Mouse (Mus musculus) testis, adult 2 months (tissue): Measurements from ENCODE around the gene Rnase10. TPM values are rescaled to one million over a fixed set of nuclear protein-coding genes. Genes with fewer than 3 reads are reported as not detected.
"Not testable (repeated sequence)": the region's sequence is repeated elsewhere in the genome, so short reads cannot be mapped to it uniquely, and the experiment has no call there.

Experiments
- H3K27ac ChIP-seq: fragments of 200-500 bp; 2 replicates; pipeline ENCODE4 v1.5.1; 2012; ENCODE audit warnings: low read depth, low read length; ENCODE audit not compliant: control insufficient read depth, insufficient read depth
- H3K27me3 ChIP-seq: fragments of 200-500 bp; 2 replicates; pipeline ENCODE4 v1.6.1; 2012; ENCODE audit warnings: mild to moderate bottlenecking, low read length, moderate library complexity; ENCODE audit not compliant: control insufficient read depth, insufficient read depth
- H3K36me3 ChIP-seq: fragments of 200-500 bp; 2 replicates; pipeline ENCODE4 v1.6.1; 2012; ENCODE audit warnings: mild to moderate bottlenecking, low read length; ENCODE audit not compliant: control insufficient read depth, insufficient read depth
- H3K4me1 ChIP-seq: fragments of 200-500 bp; 2 replicates; pipeline ENCODE4 v1.6.1; 2012; ENCODE audit warnings: low read length; ENCODE audit not compliant: control insufficient read depth, insufficient read depth
- H3K4me3 ChIP-seq: fragments of 200-500 bp; 2 replicates; pipeline ENCODE4 v1.5.1; 2012; ENCODE audit warnings: low read depth, mild to moderate bottlenecking, low read length, moderate library complexity, mixed read lengths; ENCODE audit not compliant: control insufficient read depth
- CTCF ChIP-seq: fragments of 200-500 bp; IDR thresholded peaks from 2 replicates; pipeline ENCODE4 v1.5.1; 2012; ENCODE audit warnings: low read depth, mild to moderate bottlenecking, inconsistent platforms, low read length, moderate library complexity; ENCODE audit not compliant: control insufficient read depth, insufficient read depth, insufficient replicate concordance
- POLR2A ChIP-seq: fragments of 200-500 bp; IDR thresholded peaks from 2 replicates; pipeline ENCODE4 v1.6.1; 2012; ENCODE audit warnings: low read depth, mild to moderate bottlenecking, inconsistent platforms, low read length, moderate library complexity; ENCODE audit not compliant: control insufficient read depth
- polyA plus RNA-seq: library from polyadenylated mRNA; depleted of rRNA; stranded (reverse); fragments of >200 nt; gene quantifications from 2 replicates; pipeline ENCODE4 v1.2.3, GENCODE M21; 2012

The Rnase10 gene
- polyA plus RNA-seq, 1 experiment = 3.7 TPM

DNA sequence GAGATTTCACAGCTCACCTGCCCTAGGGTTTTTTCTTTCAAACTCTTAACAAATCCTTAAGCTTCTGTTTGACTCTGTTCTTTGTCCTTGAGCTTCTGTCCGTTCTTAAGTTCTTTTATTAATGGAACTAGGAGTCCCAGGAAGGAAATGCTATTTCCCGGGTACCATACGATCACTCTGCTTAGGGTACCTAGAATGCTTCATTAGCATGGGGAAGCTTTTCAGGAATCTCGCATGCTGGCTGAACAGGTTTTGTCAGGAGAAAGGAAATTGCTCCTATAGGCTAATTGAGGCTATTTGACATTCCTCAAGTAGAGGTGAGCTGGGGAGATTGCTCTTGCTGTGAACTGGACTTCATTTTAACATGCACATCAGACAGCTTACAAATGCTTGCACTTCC, 33.9 kb upstream of the Rnase10 start:
- Histone ChIP-seq H3K27ac (no peak overlapping the region), H3K4me3 (no peak overlapping the region), H3K36me3 (no peaks in the 10 kb centered on the region), H3K27me3 (no peaks in the 10 kb centered on the region), H3K4me1 (peaks cover 5% of the 10 kb centered on the region)
- TF ChIP-seq CTCF (no peak), POLR2A (no peak)

DNA sequence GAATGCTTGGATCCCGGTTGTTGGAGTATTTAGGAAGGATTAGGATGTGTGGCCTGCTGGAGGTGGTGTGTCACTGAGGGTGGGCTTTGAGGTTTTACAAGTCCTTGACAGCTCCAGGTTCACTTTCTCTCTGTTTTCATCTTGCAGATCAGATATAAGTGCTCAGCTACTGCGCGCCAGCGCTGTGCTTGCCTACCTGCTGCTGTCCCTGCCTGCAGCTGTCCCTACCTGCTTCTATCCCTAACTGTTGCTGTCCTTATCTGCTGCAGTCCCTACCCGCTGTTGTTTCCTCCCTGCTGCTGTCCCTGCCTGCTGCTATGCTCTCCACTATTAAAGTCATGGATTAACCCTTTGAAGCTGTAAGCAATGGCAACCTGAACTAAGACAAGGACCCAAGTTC, 32.5 kb upstream of the Rnase10 start:
- TF ChIP-seq POLR2A (no peak), CTCF (no peak)
- Histone ChIP-seq H3K36me3 (no peaks in the 10 kb centered on the region), H3K27me3 (no peaks in the 10 kb centered on the region)

DNA sequence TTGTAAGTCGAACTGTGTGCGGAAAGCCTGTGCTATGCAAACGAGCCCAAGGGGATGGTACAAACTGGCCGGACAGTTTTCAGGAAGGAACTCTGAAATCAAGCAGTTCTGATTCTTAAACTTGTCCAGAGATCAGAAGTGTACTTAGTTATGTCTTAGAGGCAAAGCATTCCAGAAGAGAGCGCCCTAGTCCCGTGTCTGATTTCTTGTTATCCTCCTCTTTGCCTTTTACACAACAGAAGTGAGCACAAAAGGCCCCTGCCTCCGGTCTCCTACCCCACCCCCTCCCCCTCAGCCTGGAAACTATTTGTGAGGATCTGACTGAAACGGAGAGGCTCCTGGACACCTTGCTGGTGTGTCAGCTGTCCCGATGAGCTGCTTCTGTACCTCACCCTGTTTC, 30.9 kb upstream of the Rnase10 start:
- no peak overlapping the region for H3K4me3 ChIP-seq
- TF ChIP-seq POLR2A (no peak), CTCF (no peak)
- H3K27me3 ChIP-seq = no peaks in the 10 kb centered on the region
- H3K4me1 ChIP-seq = peaks cover 8% of the 10 kb centered on the region
- no peaks in the 10 kb centered on the region for H3K36me3 ChIP-seq
- no peak overlapping the region for H3K27ac ChIP-seq

More for the DNA sequence above, 32.5 kb upstream of the Rnase10 start:
- Histone ChIP-seq H3K4me3 (no peak overlapping the region), H3K4me1 (peaks cover 8% of the 10 kb centered on the region), H3K27ac (no peak overlapping the region)

DNA sequence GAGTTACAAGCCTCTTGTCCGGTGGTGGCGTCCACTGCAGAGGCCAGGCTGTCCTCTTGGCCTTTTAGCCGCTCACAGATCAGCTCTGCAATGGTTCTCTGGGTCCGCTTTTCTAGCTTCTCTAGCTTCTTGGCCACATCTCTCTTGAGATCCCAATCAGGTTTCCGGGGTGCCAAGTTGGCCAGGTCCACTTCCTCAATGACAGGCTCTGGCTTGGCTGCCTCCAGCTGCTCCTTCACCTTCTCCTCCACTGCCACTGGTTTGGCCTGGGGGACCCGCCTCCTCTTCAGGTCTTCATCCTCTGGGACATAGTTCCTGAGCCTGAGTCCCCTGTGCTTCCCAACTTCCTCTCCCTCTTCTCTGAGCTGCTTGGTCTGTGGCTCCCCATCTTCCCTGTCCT, 29.1 kb upstream of the Rnase10 start:
- not testable (repeated sequence) for H3K4me1 ChIP-seq

DNA sequence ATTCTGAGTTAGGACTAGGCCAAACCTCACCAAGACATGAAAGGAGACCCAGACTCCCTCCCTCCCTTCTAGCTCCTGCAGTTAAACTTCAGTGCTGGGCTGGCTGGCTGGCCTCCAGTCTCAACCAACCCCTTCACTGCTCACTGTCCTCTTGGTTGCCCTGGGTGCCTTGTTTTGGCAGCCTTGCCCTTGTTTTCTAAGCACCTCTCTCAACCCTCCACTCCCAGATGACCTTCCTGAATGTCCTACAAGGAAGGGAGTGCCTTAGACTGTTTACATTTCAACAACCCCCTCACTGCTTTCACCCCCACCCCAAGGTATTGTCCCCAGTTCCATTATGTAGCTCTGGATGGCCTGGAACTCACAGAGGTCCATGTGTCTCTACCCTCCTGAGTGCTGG, 27.9 kb upstream of the Rnase10 start:
- TF ChIP-seq CTCF (no peak), POLR2A (no peak)
- Histone ChIP-seq H3K4me1 (peaks cover 8% of the 10 kb centered on the region), H3K36me3 (no peaks in the 10 kb centered on the region), H3K27ac (no peak overlapping the region), H3K4me3 (no peak overlapping the region), H3K27me3 (no peaks in the 10 kb centered on the region)

More for the DNA sequence above, 29.1 kb upstream of the Rnase10 start:
- not testable (repeated sequence) for H3K36me3 ChIP-seq, H3K27me3 ChIP-seq, H3K27ac ChIP-seq
- H3K4me3 ChIP-seq = peak overlapping the region; percentile 76

DNA sequence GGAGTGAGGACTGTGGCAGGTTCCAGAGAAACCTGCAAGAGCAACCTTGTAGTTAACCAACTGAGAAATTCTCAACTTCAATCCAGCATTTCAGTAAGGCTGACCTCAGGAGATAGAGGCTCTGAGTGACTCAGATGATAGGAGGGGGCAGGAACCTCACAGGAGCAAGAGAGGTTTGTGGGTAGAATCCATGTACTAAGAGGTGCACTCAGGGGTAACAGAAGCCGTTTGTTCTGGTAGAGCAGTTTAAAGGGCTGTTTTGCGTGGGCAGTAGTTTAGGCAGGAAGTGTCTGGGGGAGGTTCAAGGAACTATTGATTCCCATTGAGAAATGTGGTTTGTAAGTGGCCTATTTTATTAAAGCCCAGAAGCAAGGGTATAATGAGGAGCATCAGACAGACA, 26.3 kb upstream of the Rnase10 start:
- Histone ChIP-seq H3K4me1 (peaks cover 8% of the 10 kb centered on the region), H3K27me3 (no peaks in the 10 kb centered on the region), H3K36me3 (no peaks in the 10 kb centered on the region), H3K4me3 (no peak overlapping the region), H3K27ac (no peak overlapping the region)
- TF ChIP-seq CTCF (no peak), POLR2A (no peak)

DNA sequence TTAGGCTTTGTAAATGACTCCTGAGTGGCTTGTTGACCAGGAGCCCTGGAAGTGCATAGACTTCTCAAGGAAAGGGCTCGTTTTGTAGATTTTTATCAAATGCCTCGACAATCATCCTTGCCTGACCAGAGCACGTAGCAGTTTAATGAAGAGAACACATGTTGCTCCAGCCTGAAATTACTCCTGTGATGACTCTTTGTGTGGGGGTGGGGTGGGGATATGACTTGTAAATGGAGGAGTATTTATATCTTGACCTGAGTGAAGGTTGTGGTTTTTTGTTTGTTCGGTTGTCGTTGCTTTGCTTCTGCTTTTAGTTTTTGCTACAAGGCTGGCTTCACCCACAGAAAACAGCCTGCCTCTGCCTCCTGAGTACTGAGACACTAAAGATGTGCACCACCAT, 25.7 kb upstream of the Rnase10 start:
- Histone ChIP-seq H3K4me1 (peaks cover 8% of the 10 kb centered on the region), H3K27me3 (no peaks in the 10 kb centered on the region), H3K27ac (no peak overlapping the region), H3K4me3 (no peak overlapping the region), H3K36me3 (no peaks in the 10 kb centered on the region)
- TF ChIP-seq CTCF (no peak), POLR2A (no peak)

DNA sequence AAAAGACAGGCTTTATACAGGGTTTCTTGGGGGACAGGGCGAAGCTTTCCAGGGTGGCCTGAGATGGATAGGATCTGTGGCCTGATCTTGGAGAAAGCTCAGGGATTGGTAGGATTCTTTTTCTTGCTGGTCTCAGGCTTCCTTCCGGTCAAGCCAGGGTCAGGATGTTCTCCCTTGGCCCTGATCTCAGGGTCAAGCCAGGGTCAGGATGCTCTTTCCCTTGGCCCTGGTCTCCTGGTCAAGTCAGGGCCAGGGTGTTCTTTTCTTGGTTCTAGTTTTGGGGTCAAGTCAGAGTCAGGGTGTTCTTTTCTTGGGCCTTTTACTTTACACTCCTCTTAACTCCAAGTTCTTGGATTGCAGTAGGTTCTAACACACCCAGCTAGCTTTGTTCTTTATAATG, 19.9 kb upstream of the Rnase10 start:
- TF ChIP-seq POLR2A (no peak), CTCF (no peak)
- H3K27me3 ChIP-seq = no peaks in the 10 kb centered on the region

DNA sequence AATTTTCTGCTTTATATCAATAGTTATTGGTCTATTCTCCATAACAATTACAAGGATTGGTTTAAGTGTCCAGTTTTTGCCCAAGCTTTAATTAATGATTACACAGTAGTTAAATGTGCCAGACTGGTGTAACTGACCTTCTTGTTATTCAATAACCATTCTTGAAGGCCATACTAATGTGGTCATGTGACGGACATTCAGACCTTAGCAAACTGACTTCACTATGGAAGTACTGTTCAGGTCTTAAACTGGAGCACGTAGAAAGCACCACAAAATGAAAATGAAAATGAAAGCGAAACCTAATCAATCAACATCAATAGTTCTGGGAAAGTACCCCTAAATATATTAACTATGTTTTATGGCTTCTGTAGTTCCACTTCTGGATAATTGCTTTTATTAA, 16.5 kb upstream of the Rnase10 start:
- Histone ChIP-seq H3K27ac (no peak overlapping the region), H3K27me3 (no peaks in the 10 kb centered on the region), H3K36me3 (no peaks in the 10 kb centered on the region), H3K4me3 (no peak overlapping the region), H3K4me1 (no peaks in the 10 kb centered on the region)
- TF ChIP-seq POLR2A (no peak), CTCF (no peak)

More for the DNA sequence above, 19.9 kb upstream of the Rnase10 start:
- no peak overlapping the region for H3K27ac ChIP-seq
- H3K36me3 ChIP-seq = no peaks in the 10 kb centered on the region
- no peaks in the 10 kb centered on the region for H3K4me1 ChIP-seq
- H3K4me3 ChIP-seq = no peak overlapping the region
